Mouse (Mus musculus) mouse embryonic stem cell (cell line): Measurements from ENCODE around the gene Cnfn.

ENCODE experiments used
- in situ Hi-C, 2 experiments: fragments of 300-500 bp; cut with MboI; formaldehyde crosslinking; loops; 1 replicate in 1 of 2; 3 replicates in 1 of 2; pipeline ENCODE4 v1.14.3; 2019 to 2020; ENCODE audit warnings: low sequenced_read_pairs in 2 of 2, low pct_unique_long_range_greater_than_20kb in 1 of 2, mixed read lengths in 1 of 2; ENCODE audit not compliant: unreplicated experiment in 1 of 2

Cnfn gene

GRCm38 (mm10) chr7:25323219-25323618, 46.3 kb downstream of the Cnfn start:
- in situ Hi-C loops = no loop called here

GRCm38 (mm10) chr7:25322058-25322484, 47.5 kb downstream of the Cnfn start:
- in situ Hi-C loops = no loop called here
